Mouse (Mus musculus): Measurements from ENCODE around the gene Ssc4d.

- no peak for TF ChIP-seq CTCF (IDR thresholded peaks at IDR 0.05; ENCODE audit: low read depth)
- no peak for TF ChIP-seq EP300 (IDR thresholded peaks at IDR 0.05; ENCODE audit: low read depth)
Observed at GRCm38 (mm10) chr5:135970247-135970646, 4.1 kb downstream of the Ssc4d start.

All from liver, embryonic 14.5 days (tissue).